Mouse (Mus musculus) lung, adult 2 months (tissue): Measurements from ENCODE around the gene Slc26a1.

Experiments
- CTCF ChIP-seq: fragments of 200-500 bp; IDR thresholded peaks from 2 replicates; pipeline ENCODE4 v1.5.1; 2011; ENCODE audit warnings: mild to moderate bottlenecking, low read length, control low read depth; ENCODE audit not compliant: insufficient read depth
- POLR2A ChIP-seq: fragments of 200-500 bp; IDR thresholded peaks from 2 replicates; pipeline ENCODE4 v1.6.1; 2011; ENCODE audit warnings: low read depth, mild to moderate bottlenecking, control low read depth, low read length, borderline replicate concordance; ENCODE audit errors: extremely low read depth

- TF ChIP-seq CTCF (no peak), POLR2A (no peak)
These were observed 19.2 kb upstream of the Slc26a1 start for GRCm38 (mm10) chr5:108694352-108695261.
